Mouse (Mus musculus): ENCODE measurements around the gene Rcan2. TPM values are rescaled to one million over a fixed set of nuclear protein-coding genes. Genes with fewer than 3 reads are reported as not detected.

The Rcan2 gene
- polyA plus RNA-seq, 2 experiments: 0.57 to 0.59 TPM

GRCm38 (mm10) chr17:44029616-44030015, 228.5 kb downstream of the Rcan2 start:
- Histone ChIP-seq H3K9ac (replicated peaks) (no peak overlapping the region), H3K4me3 (ENCODE audit: insufficient read depth in 1 of 2, low read depth in 2 of 2, low read length in 2 of 2) (no peak overlapping the region), H3K27me3 (ENCODE audit: control insufficient read depth, insufficient read depth, low read length) (no peaks in the 10 kb centered on the region), H3K27ac (no peak overlapping the region), H3K4me2 (ENCODE audit: low read depth) (no peak overlapping the region), H3K4me1 (replicated peaks; ENCODE audit: control insufficient read depth in 2 of 2, insufficient read depth in 2 of 2, low read length in 1 of 2) (no peaks in the 10 kb centered on the region), H3K9me3 (ENCODE audit: control insufficient read depth, low read length) (no peaks in the 10 kb centered on the region), H3K36me3 (replicated peaks; ENCODE audit: control insufficient read depth, insufficient read depth, low read depth) (no peaks in the 10 kb centered on the region)
- no peak for DNase-seq (ENCODE audit: low read depth in 3 of 3, low spot score in 3 of 3)
- WGBS (ENCODE audit: insufficient replicate concordance): 27% methylated on average over 5 of the region's 5 CpGs
- no peak for ATAC-seq (ENCODE audit: insufficient read depth)
- no peak for TF ChIP-seq CTCF (IDR thresholded peaks at IDR 0.05; ENCODE audit: low read depth)

- 66% methylated on average over 3 of the region's 3 CpGs for WGBS (ENCODE audit: insufficient replicate concordance)
- H3K4me3 ChIP-seq (ENCODE audit: insufficient read depth in 1 of 2, low read depth in 2 of 2, low read length in 2 of 2): no peak overlapping the region
- H3K9ac ChIP-seq (replicated peaks): no peak overlapping the region
- no peak overlapping the region for H3K27ac ChIP-seq
- DNase-seq (ENCODE audit: low read depth in 3 of 3, low spot score in 3 of 3): no peak
- H3K27me3 ChIP-seq (ENCODE audit: control insufficient read depth, insufficient read depth, low read length): no peaks in the 10 kb centered on the region
- H3K36me3 ChIP-seq (replicated peaks; ENCODE audit: control insufficient read depth, insufficient read depth, low read depth): no peaks in the 10 kb centered on the region
- no peaks in the 10 kb centered on the region for H3K4me1 ChIP-seq (replicated peaks; ENCODE audit: control insufficient read depth in 2 of 2, insufficient read depth in 2 of 2, low read length in 1 of 2)
- H3K4me2 ChIP-seq (ENCODE audit: low read depth): no peak overlapping the region
- TF ChIP-seq CTCF (IDR thresholded peaks at IDR 0.05; ENCODE audit: low read depth) (no peak), EP300 (IDR thresholded peaks at IDR 0.05; ENCODE audit: low read depth) (no peak)
- no peak for ATAC-seq (ENCODE audit: insufficient read depth)
- no peaks in the 10 kb centered on the region for H3K9me3 ChIP-seq (ENCODE audit: control insufficient read depth, low read length)
Observed at GRCm38 (mm10) chr17:44030776-44031587, 229.8 kb downstream of the Rcan2 start.

GRCm38 (mm10) chr17:44035005-44035404, 233.9 kb downstream of the Rcan2 start:
- Histone ChIP-seq H3K9me3 (ENCODE audit: control insufficient read depth, low read length) (no peaks in the 10 kb centered on the region), H3K27me3 (ENCODE audit: control insufficient read depth, insufficient read depth, low read length) (no peaks in the 10 kb centered on the region), H3K4me1 (replicated peaks; ENCODE audit: control insufficient read depth in 2 of 2, insufficient read depth in 2 of 2, low read length in 1 of 2) (no peaks in the 10 kb centered on the region), H3K4me2 (ENCODE audit: low read depth) (no peak overlapping the region), H3K27ac (no peak overlapping the region), H3K36me3 (replicated peaks; ENCODE audit: control insufficient read depth, insufficient read depth, low read depth) (no peaks in the 10 kb centered on the region), H3K9ac (replicated peaks) (no peak overlapping the region), H3K4me3 (ENCODE audit: insufficient read depth in 1 of 2, low read depth in 2 of 2, low read length in 2 of 2) (no peak overlapping the region)
- DNase-seq (ENCODE audit: low read depth in 3 of 3, low spot score in 3 of 3) (no peak), ATAC-seq (ENCODE audit: insufficient read depth) (no peak)
- WGBS (ENCODE audit: insufficient replicate concordance): 54% methylated on average over 1 of the region's 1 CpGs
- TF ChIP-seq CTCF (IDR thresholded peaks at IDR 0.05; ENCODE audit: low read depth) (no peak), EP300 (IDR thresholded peaks at IDR 0.05; ENCODE audit: low read depth) (no peak)

- Histone ChIP-seq H3K9ac (replicated peaks) (no peak overlapping the region), H3K4me3 (ENCODE audit: insufficient read depth in 1 of 2, low read depth in 2 of 2, low read length in 2 of 2) (no peak overlapping the region), H3K9me3 (ENCODE audit: control insufficient read depth, low read length) (no peaks in the 10 kb centered on the region), H3K36me3 (replicated peaks; ENCODE audit: control insufficient read depth, insufficient read depth, low read depth) (no peaks in the 10 kb centered on the region), H3K27me3 (ENCODE audit: control insufficient read depth, insufficient read depth, low read length) (no peaks in the 10 kb centered on the region), H3K4me1 (replicated peaks; ENCODE audit: control insufficient read depth in 2 of 2, insufficient read depth in 2 of 2, low read length in 1 of 2) (no peaks in the 10 kb centered on the region), H3K4me2 (ENCODE audit: low read depth) (no peak overlapping the region), H3K27ac (no peak overlapping the region)
- ATAC-seq (ENCODE audit: insufficient read depth) (no peak), DNase-seq (ENCODE audit: low read depth in 3 of 3, low spot score in 3 of 3) (no peak)
- peak; percentile 28; the same call in 1 of the 2 replicates for TF ChIP-seq CTCF (IDR thresholded peaks at IDR 0.05; ENCODE audit: low read depth)
- no peak for TF ChIP-seq EP300 (IDR thresholded peaks at IDR 0.05; ENCODE audit: low read depth)
- 54% methylated on average over 9 of the region's 9 CpGs for WGBS (ENCODE audit: insufficient replicate concordance)
Observed at GRCm38 (mm10) chr17:44038656-44039055, 237.5 kb downstream of the Rcan2 start.

GRCm38 (mm10) chr17:44040449-44040848, 239.3 kb downstream of the Rcan2 start:
- H3K4me3 ChIP-seq (ENCODE audit: insufficient read depth in 1 of 2, low read depth in 2 of 2, low read length in 2 of 2): no peak overlapping the region
- ATAC-seq (ENCODE audit: insufficient read depth): no peak
- 70% methylated on average over 2 of the region's 2 CpGs for WGBS (ENCODE audit: insufficient replicate concordance)

More at GRCm38 (mm10) chr17:44040449-44040848, 239.3 kb downstream of the Rcan2 start:
- no peak overlapping the region for H3K27ac ChIP-seq
- H3K4me2 ChIP-seq (ENCODE audit: low read depth): no peak overlapping the region
- no peaks in the 10 kb centered on the region for H3K27me3 ChIP-seq (ENCODE audit: control insufficient read depth, insufficient read depth, low read length)
- TF ChIP-seq CTCF (IDR thresholded peaks at IDR 0.05; ENCODE audit: low read depth) (no peak), EP300 (IDR thresholded peaks at IDR 0.05; ENCODE audit: low read depth) (no peak)
- DNase-seq (ENCODE audit: low read depth in 3 of 3, low spot score in 3 of 3): no peak
- H3K9ac ChIP-seq (replicated peaks): no peak overlapping the region
- no peaks in the 10 kb centered on the region for H3K36me3 ChIP-seq (replicated peaks; ENCODE audit: control insufficient read depth, insufficient read depth, low read depth)
- no peaks in the 10 kb centered on the region for H3K9me3 ChIP-seq (ENCODE audit: control insufficient read depth, low read length)
- no peaks in the 10 kb centered on the region for H3K4me1 ChIP-seq (replicated peaks; ENCODE audit: control insufficient read depth in 2 of 2, insufficient read depth in 2 of 2, low read length in 1 of 2)
